Mouse (Mus musculus) bone marrow, adult 2 months (tissue): Measurements from ENCODE around the gene Gstm2.
"Not testable (repeated sequence)": the region's sequence is repeated elsewhere in the genome, so short reads cannot be mapped to it uniquely, and the experiment has no call there.

ENCODE experiments used
- CTCF ChIP-seq: fragments of 200-500 bp; IDR thresholded peaks from 2 replicates; pipeline ENCODE4 v1.5.1; 2011; ENCODE audit warnings: low read length, control low read depth; ENCODE audit not compliant: control insufficient read depth, insufficient read depth
- POLR2A ChIP-seq: fragments of 200-500 bp; IDR thresholded peaks from 2 replicates; pipeline ENCODE4 v1.6.1; 2011; ENCODE audit warnings: low read depth, mild to moderate bottlenecking, control low read depth, low read length, borderline replicate concordance; ENCODE audit not compliant: control insufficient read depth

DNA sequence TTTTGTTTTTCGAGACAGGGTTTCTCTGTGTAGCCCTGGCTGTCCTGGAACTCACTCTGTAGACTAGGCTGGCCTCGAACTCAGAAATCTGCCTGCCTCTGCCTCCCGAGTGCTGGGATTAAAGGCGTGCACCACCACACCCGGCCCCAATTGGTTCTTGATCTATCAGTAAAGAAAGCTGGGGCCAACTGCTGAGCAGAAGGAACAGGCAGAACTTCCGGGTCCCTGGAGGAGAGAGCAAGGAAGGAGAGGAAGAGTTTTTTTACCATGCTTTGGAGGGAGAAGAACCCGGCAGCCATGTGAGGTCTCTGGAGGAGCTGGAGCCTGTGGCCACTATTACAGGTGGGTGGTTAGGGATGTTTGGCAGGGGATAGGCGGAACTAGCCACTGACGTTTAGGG lies 31.0 kb downstream of the Gstm2 start:
- TF ChIP-seq POLR2A, CTCF: not testable (repeated sequence)
